Mouse (Mus musculus): ENCODE data around the gene Lyrm7. TPM values are rescaled to one million over a fixed set of nuclear protein-coding genes. Genes with fewer than 3 reads are reported as not detected.

Lyrm7 gene
- polyA plus RNA-seq (2014; fragmentation: Nextera tagmentation; extraction: Ambion mirVana): 6.4 and 8.6 TPM in 2 replicates

GRCm38 (mm10) chr11:54860256-54861038 lies at the start of gene Lyrm7:
Gene Lyrm7, minus strand, starts transcription at chr11:54860916.
- peak within 1 kb of the TSS; percentile 61 for H3K4me3 ChIP-seq (ENCODE audit: low read depth, low read length)
- H3K27me3 ChIP-seq (ENCODE audit: control insufficient read depth, insufficient read depth, low read length): no peaks in the 10 kb centered on the region
- H3K4me1 ChIP-seq (replicated peaks; ENCODE audit: control insufficient read depth, insufficient read depth, low read length): no peaks in the 10 kb centered on the region; the same call in 1 of the 2 replicates
- peak; percentile 96 for DNase-seq (ENCODE audit: low spot score)
- peak within 1 kb of the TSS; percentile 84 for H3K27ac ChIP-seq (ENCODE audit: low read depth, low read length)
- WGBS: under 1% methylated on average over 42 of the region's 42 CpGs
- peak within 1 kb of the TSS; percentile 87 for H3K4me2 ChIP-seq (ENCODE audit: low read depth, low read length, severe bottlenecking)
- no peaks in the 10 kb centered on the region for H3K36me3 ChIP-seq (ENCODE audit: control insufficient read depth, insufficient read depth, low read length)
- peak; percentile 98 for ATAC-seq (replicated peaks; ENCODE audit: low FRiP score)
- peak within 1 kb of the TSS; percentile 81 for H3K9ac ChIP-seq (ENCODE audit: low read length)
- no peaks in the 10 kb centered on the region for H3K9me3 ChIP-seq (ENCODE audit: control insufficient read depth, low read length)

DNA sequence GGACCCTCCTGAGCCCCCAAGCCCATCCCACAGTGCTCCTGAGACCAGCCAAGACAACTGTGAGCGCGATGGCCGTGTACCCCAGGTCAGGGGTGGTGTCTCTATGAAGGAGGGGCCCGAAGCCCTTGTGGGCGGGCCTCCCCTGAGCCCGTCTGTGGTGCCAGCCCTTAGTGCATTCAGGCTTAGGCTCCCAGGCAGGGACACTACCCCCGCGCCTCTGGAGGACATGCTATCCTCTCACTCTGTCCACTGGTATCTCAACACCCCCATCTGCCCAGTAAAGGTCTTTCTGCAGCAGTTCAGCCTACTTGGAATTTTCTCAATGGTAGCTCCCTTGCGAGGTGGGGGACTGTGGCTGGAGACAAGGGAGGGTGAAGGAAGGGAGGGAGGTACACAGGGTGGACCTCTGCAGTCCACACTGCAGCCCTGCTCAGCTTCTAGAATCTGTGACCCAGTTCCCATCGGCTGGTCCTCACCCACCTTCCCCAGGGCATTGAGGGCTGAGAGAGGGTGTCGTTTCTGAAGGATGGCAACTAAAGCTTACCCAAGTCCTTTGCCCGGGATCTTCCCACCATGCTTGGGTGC lies 49.5 kb upstream of the Lyrm7 start:
- Histone ChIP-seq H3K9me3 (ENCODE audit: control insufficient read depth, low read length) (no peaks in the 10 kb centered on the region), H3K9ac (ENCODE audit: low read length) (no peak overlapping the region), H3K27ac (ENCODE audit: low read depth, low read length) (no peak overlapping the region), H3K4me3 (ENCODE audit: low read depth, low read length) (no peak overlapping the region), H3K27me3 (ENCODE audit: control insufficient read depth, insufficient read depth, low read length) (no peaks in the 10 kb centered on the region), H3K4me2 (ENCODE audit: low read depth, low read length, severe bottlenecking) (no peak overlapping the region), H3K36me3 (ENCODE audit: control insufficient read depth, insufficient read depth, low read length) (no peaks in the 10 kb centered on the region), H3K4me1 (replicated peaks; ENCODE audit: control insufficient read depth, insufficient read depth, low read length) (no peaks in the 10 kb centered on the region)
- no peak for DNase-seq (ENCODE audit: low spot score)
- ATAC-seq (replicated peaks; ENCODE audit: low FRiP score): no peak
- WGBS: 88% methylated on average over 12 of the region's 12 CpGs

GRCm38 (mm10) chr11:54909273-54909672 lies 48.6 kb upstream of the Lyrm7 start:
- no peak for ATAC-seq (replicated peaks; ENCODE audit: low FRiP score)
- DNase-seq (ENCODE audit: low spot score): no peak
- no peak overlapping the region for H3K9ac ChIP-seq (ENCODE audit: low read length)
- H3K4me3 ChIP-seq (ENCODE audit: low read depth, low read length): no peak overlapping the region
- no peak overlapping the region for H3K4me2 ChIP-seq (ENCODE audit: low read depth, low read length, severe bottlenecking)
- no peak overlapping the region for H3K27ac ChIP-seq (ENCODE audit: low read depth, low read length)
- H3K36me3 ChIP-seq (ENCODE audit: control insufficient read depth, insufficient read depth, low read length): no peaks in the 10 kb centered on the region
- WGBS: 96% methylated on average over 11 of the region's 11 CpGs
- no peaks in the 10 kb centered on the region for H3K4me1 ChIP-seq (replicated peaks; ENCODE audit: control insufficient read depth, insufficient read depth, low read length)
- no peaks in the 10 kb centered on the region for H3K9me3 ChIP-seq (ENCODE audit: control insufficient read depth, low read length)
- no peaks in the 10 kb centered on the region for H3K27me3 ChIP-seq (ENCODE audit: control insufficient read depth, insufficient read depth, low read length)

DNA sequence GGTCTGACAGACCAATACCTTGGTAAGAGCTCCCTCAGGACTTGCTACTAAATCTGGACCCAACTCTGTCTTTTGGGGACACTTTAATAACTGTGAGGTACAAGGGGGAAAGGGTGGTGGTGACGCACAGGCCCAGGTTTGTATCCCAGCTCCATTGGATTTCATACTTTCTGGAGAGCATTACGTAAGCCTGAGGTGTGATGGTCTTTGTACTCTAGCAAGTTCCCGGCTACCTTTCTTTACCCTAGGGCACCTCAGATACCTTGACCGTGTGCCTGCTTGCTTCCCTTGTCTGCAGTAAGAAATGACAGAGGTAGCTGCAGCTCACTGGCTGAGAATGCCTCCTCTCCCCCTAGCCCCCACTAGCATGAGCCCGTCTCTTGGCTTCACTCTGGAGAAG lies 46.5 kb upstream of the Lyrm7 start:
- H3K9ac ChIP-seq (ENCODE audit: low read length): no peak overlapping the region
- no peaks in the 10 kb centered on the region for H3K27me3 ChIP-seq (ENCODE audit: control insufficient read depth, insufficient read depth, low read length)
- DNase-seq (ENCODE audit: low spot score) (no peak), ATAC-seq (replicated peaks; ENCODE audit: low FRiP score) (no peak)
- WGBS: 93% methylated on average over 5 of the region's 5 CpGs
- H3K36me3 ChIP-seq (ENCODE audit: control insufficient read depth, insufficient read depth, low read length): no peaks in the 10 kb centered on the region
- no peaks in the 10 kb centered on the region for H3K4me1 ChIP-seq (replicated peaks; ENCODE audit: control insufficient read depth, insufficient read depth, low read length)
- no peak overlapping the region for H3K4me3 ChIP-seq (ENCODE audit: low read depth, low read length)
- no peaks in the 10 kb centered on the region for H3K9me3 ChIP-seq (ENCODE audit: control insufficient read depth, low read length)
- H3K4me2 ChIP-seq (ENCODE audit: low read depth, low read length, severe bottlenecking): no peak overlapping the region
- H3K27ac ChIP-seq (ENCODE audit: low read depth, low read length): no peak overlapping the region

DNA sequence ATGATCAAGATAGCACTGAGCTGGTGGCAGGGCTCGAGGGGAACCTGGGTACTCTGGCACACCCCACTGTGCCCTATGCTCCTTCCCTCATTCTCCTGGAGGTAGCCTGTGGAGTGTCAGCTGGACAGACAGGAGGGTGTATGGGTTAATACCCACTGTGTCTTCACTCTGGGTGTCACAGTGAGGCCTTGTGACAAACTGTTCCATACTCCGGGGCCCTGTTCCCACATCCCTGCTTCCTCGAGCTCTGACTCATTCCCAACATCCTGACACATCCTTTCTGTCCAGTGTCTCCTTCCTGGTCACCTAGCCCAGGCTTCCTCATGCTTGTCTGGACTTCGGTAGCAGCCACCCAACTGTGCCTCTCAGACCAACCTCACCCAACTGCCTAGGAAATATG lies 45.8 kb upstream of the Lyrm7 start:
- no peak overlapping the region for H3K9ac ChIP-seq (ENCODE audit: low read length)
- H3K4me3 ChIP-seq (ENCODE audit: low read depth, low read length): no peak overlapping the region
- H3K4me1 ChIP-seq (replicated peaks; ENCODE audit: control insufficient read depth, insufficient read depth, low read length): no peaks in the 10 kb centered on the region
- 82% methylated on average over 4 of the region's 4 CpGs for WGBS
- ATAC-seq (replicated peaks; ENCODE audit: low FRiP score) (no peak), DNase-seq (ENCODE audit: low spot score) (no peak)
- no peaks in the 10 kb centered on the region for H3K36me3 ChIP-seq (ENCODE audit: control insufficient read depth, insufficient read depth, low read length)
- no peaks in the 10 kb centered on the region for H3K27me3 ChIP-seq (ENCODE audit: control insufficient read depth, insufficient read depth, low read length)
- H3K9me3 ChIP-seq (ENCODE audit: control insufficient read depth, low read length): no peaks in the 10 kb centered on the region
- no peak overlapping the region for H3K27ac ChIP-seq (ENCODE audit: low read depth, low read length)
- H3K4me2 ChIP-seq (ENCODE audit: low read depth, low read length, severe bottlenecking): no peak overlapping the region

DNA sequence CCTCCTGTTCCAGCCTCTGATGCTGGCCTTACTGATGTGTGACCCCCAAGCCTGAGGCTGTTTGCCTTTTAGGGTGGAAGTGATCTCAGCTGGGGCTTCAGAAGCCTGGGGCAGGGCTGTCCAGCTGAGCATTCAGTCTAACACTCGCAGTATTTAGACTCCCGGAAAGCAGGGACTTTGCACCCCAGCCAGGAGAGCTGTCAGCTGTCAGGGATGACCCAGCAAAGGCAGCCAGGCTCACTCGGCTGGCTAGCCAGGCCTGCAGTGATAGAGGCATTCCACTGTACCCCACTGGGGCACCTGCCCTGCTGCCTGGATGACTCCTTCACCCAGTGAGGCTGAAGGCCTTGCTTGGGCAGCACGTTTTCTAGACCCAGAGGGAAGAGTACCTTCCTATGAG lies 45.2 kb upstream of the Lyrm7 start:
- Histone ChIP-seq H3K9ac (ENCODE audit: low read length) (no peak overlapping the region), H3K36me3 (ENCODE audit: control insufficient read depth, insufficient read depth, low read length) (no peaks in the 10 kb centered on the region), H3K27me3 (ENCODE audit: control insufficient read depth, insufficient read depth, low read length) (no peaks in the 10 kb centered on the region), H3K4me2 (ENCODE audit: low read depth, low read length, severe bottlenecking) (no peak overlapping the region), H3K9me3 (ENCODE audit: control insufficient read depth, low read length) (no peaks in the 10 kb centered on the region), H3K27ac (ENCODE audit: low read depth, low read length) (no peak overlapping the region), H3K4me3 (ENCODE audit: low read depth, low read length) (no peak overlapping the region), H3K4me1 (replicated peaks; ENCODE audit: control insufficient read depth, insufficient read depth, low read length) (no peaks in the 10 kb centered on the region)
- WGBS: 82% methylated on average over 4 of the region's 4 CpGs
- DNase-seq (ENCODE audit: low spot score) (no peak), ATAC-seq (replicated peaks; ENCODE audit: low FRiP score) (no peak)

DNA sequence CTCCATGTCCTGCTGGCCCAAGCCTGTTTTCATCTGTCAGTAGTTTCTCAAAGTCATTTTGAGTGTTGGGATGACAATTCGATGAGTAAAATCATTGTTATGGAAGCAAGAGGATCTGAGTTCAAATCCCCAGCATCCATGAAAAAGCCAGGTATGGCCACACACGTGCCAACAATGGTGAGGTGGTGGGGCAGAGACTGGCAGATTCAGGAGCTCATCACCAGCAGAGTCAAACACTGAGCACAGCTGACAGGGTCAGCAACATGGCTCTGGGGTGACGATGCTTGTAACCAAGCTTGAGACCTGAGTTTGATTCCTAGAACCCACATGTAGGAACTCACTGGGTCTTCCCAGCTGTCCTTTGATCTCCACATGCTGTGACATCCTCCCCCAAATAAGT lies 44.4 kb upstream of the Lyrm7 start:
- Histone ChIP-seq H3K9me3 (ENCODE audit: control insufficient read depth, low read length) (no peaks in the 10 kb centered on the region), H3K27ac (ENCODE audit: low read depth, low read length) (no peak overlapping the region), H3K4me3 (ENCODE audit: low read depth, low read length) (no peak overlapping the region), H3K4me2 (ENCODE audit: low read depth, low read length, severe bottlenecking) (no peak overlapping the region), H3K36me3 (ENCODE audit: control insufficient read depth, insufficient read depth, low read length) (no peaks in the 10 kb centered on the region), H3K27me3 (ENCODE audit: control insufficient read depth, insufficient read depth, low read length) (no peaks in the 10 kb centered on the region), H3K9ac (ENCODE audit: low read length) (no peak overlapping the region), H3K4me1 (replicated peaks; ENCODE audit: control insufficient read depth, insufficient read depth, low read length) (no peaks in the 10 kb centered on the region)
- WGBS: 85% methylated on average over 3 of the region's 3 CpGs
- no peak for DNase-seq (ENCODE audit: low spot score)
- ATAC-seq (replicated peaks; ENCODE audit: low FRiP score): no peak

DNA sequence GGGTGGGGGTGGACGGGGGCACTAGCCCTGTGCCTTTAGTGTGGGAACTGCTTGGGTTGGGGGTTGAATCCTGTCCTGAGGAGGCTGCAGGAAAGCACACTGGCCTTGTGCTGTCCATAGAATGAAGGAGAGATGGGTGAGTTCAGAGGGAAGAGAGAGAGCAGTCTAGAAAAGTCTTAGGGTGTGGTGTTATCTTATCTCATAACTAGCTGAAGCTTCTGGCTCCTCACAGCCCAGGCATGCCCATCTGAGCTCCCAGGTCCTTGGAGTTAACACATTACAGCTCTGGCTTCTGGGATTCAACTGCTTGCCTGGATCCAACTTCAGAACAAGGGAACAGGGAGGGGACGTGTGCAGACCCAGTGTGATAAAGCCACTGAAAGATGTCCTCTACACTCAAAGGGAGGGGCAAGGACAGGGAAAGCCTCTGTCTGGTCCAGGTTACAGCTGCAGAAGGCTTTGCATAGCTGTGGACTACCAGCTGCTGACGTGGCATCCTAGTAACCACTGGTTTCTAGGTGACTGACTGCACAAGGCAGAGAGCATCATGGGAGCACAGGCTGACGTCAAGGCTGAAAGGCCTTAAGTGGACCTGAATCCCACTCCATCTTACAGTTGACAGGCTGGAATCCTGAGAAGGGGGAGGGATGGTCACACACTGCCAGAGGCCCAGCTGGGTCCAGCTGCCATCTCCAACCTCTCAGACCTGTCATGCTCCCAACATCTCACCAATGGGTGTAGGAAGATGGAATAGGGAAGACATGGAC lies 43.4 kb upstream of the Lyrm7 start:
- Histone ChIP-seq H3K4me3 (ENCODE audit: low read depth, low read length) (no peak overlapping the region), H3K4me1 (replicated peaks; ENCODE audit: control insufficient read depth, insufficient read depth, low read length) (no peaks in the 10 kb centered on the region), H3K9ac (ENCODE audit: low read length) (no peak overlapping the region), H3K27me3 (ENCODE audit: control insufficient read depth, insufficient read depth, low read length) (no peaks in the 10 kb centered on the region), H3K9me3 (ENCODE audit: control insufficient read depth, low read length) (no peaks in the 10 kb centered on the region), H3K36me3 (ENCODE audit: control insufficient read depth, insufficient read depth, low read length) (no peaks in the 10 kb centered on the region), H3K4me2 (ENCODE audit: low read depth, low read length, severe bottlenecking) (no peak overlapping the region), H3K27ac (ENCODE audit: low read depth, low read length) (no peak overlapping the region)
- ATAC-seq (replicated peaks; ENCODE audit: low FRiP score) (no peak), DNase-seq (ENCODE audit: low spot score) (no peak)
- WGBS: 74% methylated on average over 4 of the region's 4 CpGs
